Mouse (Mus musculus) E14TG2a.4 (cell line): ENCODE measurements at regions not wholly inside any gene's neighbourhood (a gene's known extent, or its start where the extent isn't known, plus 50 kb on each side); places are given as distances from the start of the nearest gene placed in this dataset.
A peak's percentile ranks its signal among the peaks of the same experiment; 100 is the strongest.

Source experiments
- H3K27me3 ChIP-seq: 2 replicates; pipeline ENCODE4 v1.6.1; 2014; ENCODE audit warnings: low read length, control low read depth; ENCODE audit not compliant: insufficient read depth
- H3K36me3 ChIP-seq: 2 replicates; pipeline ENCODE4 v1.6.1; 2014; ENCODE audit warnings: low read length, control low read depth; ENCODE audit not compliant: insufficient read depth
- H3K4me1 ChIP-seq: replicated peaks from 2 replicates; pipeline ENCODE4 v1.6.1; 2014; ENCODE audit warnings: low read depth, low read length, control low read depth
- H3K4me3 ChIP-seq: replicated peaks from 2 replicates; pipeline ENCODE4 v1.5.1; 2014; ENCODE audit warnings: mild to moderate bottlenecking, low read length
- H3K9me3 ChIP-seq: 2 replicates; pipeline ENCODE4 v1.6.1; 2014; ENCODE audit warnings: low read length, control low read depth
- CTCF ChIP-seq: conservative IDR thresholded peaks from 2 replicates; pipeline ENCODE4 v1.5.1; 2014; ENCODE audit warnings: low read length
- NANOG ChIP-seq: IDR thresholded peaks from 2 replicates; pipeline ENCODE4 v1.6.1; 2014; ENCODE audit warnings: borderline replicate concordance, low read length, mixed read lengths
- POU5F1 ChIP-seq: IDR thresholded peaks from 2 replicates; pipeline ENCODE4 v1.6.1; 2014; ENCODE audit warnings: low read length, borderline replicate concordance

- Histone ChIP-seq H3K9me3 (no peaks in the 10 kb centered on the region), H3K27me3 (no peaks in the 10 kb centered on the region), H3K36me3 (no peaks in the 10 kb centered on the region), H3K4me1 (no peaks in the 10 kb centered on the region), H3K4me3 (no peak overlapping the region)
- TF ChIP-seq NANOG = no peak
- TF ChIP-seq CTCF = no peak
Observed at GRCm38 (mm10) chr16:46587056-46587455, 88.7 kb upstream of the Nectin3 start.

GRCm38 (mm10) chr16:46584502-46584901 lies 86.2 kb upstream of the Nectin3 start:
- no peak for TF ChIP-seq CTCF
- TF ChIP-seq NANOG = no peak
- no peak for TF ChIP-seq POU5F1
- Histone ChIP-seq H3K4me3 (no peak overlapping the region), H3K27me3 (no peaks in the 10 kb centered on the region), H3K4me1 (no peaks in the 10 kb centered on the region), H3K36me3 (no peaks in the 10 kb centered on the region), H3K9me3 (no peaks in the 10 kb centered on the region)

- Histone ChIP-seq H3K36me3 (no peaks in the 10 kb centered on the region), H3K27me3 (no peaks in the 10 kb centered on the region), H3K4me3 (no peak overlapping the region), H3K9me3 (no peaks in the 10 kb centered on the region), H3K4me1 (no peaks in the 10 kb centered on the region)
- TF ChIP-seq POU5F1 = no peak
Observed at GRCm38 (mm10) chr16:46581115-46581514, 82.8 kb upstream of the Nectin3 start.

DNA sequence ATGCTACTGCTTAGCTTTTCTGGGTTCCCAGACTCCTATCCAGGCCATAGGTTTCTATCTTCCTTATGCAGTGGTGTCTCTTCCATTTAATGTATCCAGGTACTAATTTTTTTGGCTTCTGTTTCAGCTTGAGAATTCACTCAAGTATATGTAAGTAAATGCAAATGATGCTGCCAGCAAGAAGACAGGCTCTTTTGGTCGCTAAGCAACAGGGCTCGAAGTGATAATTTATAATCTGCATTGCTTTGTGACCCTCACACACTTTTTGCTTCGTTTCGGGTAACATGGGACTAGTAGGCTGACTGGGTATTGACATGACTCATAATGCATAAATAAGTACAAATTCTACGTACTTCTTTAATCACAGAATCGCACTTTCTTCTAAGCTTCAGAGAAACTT lies 75.9 kb upstream of the Nectin3 start:
- Histone ChIP-seq H3K9me3 (no peaks in the 10 kb centered on the region), H3K4me3 (no peak overlapping the region), H3K27me3 (no peaks in the 10 kb centered on the region), H3K36me3 (no peaks in the 10 kb centered on the region), H3K4me1 (no peaks in the 10 kb centered on the region)
- TF ChIP-seq NANOG = no peak
- TF ChIP-seq POU5F1 = no peak
- TF ChIP-seq CTCF = no peak

- Histone ChIP-seq H3K27me3 (no peaks in the 10 kb centered on the region), H3K4me3 (peak overlapping the region; percentile 11; the same call in 1 of the 2 replicates), H3K4me1 (peaks cover 6% of the 10 kb centered on the region), H3K36me3 (no peaks in the 10 kb centered on the region), H3K9me3 (no peaks in the 10 kb centered on the region)
- TF ChIP-seq NANOG = no peak
- TF ChIP-seq POU5F1 = no peak
- no peak for TF ChIP-seq CTCF
Observed at GRCm38 (mm10) chr16:46567446-46567845, 69.1 kb upstream of the Nectin3 start.

DNA sequence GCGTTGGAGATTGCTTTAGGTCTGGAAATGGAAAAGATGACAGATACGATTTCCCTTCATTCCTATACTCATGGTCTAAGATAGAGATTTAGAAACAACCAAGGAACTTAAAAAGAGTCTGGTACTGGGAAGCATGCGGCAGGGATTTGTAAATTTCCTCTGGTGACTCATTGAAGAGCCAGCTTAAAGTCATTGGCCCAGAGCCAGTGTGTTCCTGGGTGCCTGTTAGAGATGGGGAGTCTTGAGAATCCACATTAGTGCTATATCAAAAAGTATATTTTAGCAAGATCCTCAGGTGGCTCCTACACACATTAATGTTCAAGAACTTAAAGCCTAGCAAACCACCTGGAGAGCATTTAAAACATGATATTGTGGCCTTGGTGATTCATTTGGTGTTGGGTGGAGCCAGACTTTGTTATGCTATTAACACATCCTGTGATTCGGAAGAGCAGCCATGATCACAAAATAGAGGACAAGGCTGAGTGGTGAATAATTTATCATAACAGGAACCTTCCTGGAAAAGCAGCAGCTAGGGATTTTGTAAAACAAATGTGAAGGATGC lies 67.8 kb upstream of the Nectin3 start:
- H3K36me3 ChIP-seq = no peaks in the 10 kb centered on the region
- H3K9me3 ChIP-seq = no peaks in the 10 kb centered on the region
- H3K27me3 ChIP-seq = no peaks in the 10 kb centered on the region
- TF ChIP-seq NANOG (no peak), POU5F1 (no peak), CTCF (no peak)
- H3K4me3 ChIP-seq = no peak overlapping the region
- peaks cover 6% of the 10 kb centered on the region for H3K4me1 ChIP-seq

DNA sequence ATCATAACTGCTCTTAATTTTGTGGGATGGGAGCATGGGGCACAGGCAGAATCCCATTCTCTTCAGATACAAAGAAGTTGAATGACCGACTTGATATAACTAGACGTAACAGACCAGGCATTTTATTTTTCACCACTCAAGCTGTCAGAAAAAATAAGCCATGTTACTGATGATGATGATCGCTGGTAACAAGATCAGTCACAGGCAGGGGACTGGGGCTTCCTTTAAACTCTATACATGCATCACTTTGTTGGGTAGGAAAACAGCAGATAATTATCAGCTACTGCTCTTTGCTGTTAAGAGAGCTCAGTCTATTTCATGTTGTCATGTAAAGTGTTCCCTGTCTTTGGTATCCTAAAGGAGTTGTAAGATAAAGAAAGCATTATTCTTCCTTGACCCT lies 59.0 kb upstream of the Nectin3 start:
- TF ChIP-seq CTCF = no peak
- TF ChIP-seq NANOG = no peak
- no peak for TF ChIP-seq POU5F1
- Histone ChIP-seq H3K4me1 (no peaks in the 10 kb centered on the region), H3K4me3 (no peak overlapping the region), H3K27me3 (no peaks in the 10 kb centered on the region), H3K36me3 (no peaks in the 10 kb centered on the region), H3K9me3 (no peaks in the 10 kb centered on the region)

GRCm38 (mm10) chr16:46548207-46548606 lies 49.9 kb upstream of the Nectin3 start:
- Histone ChIP-seq H3K9me3 (no peaks in the 10 kb centered on the region), H3K27me3 (no peaks in the 10 kb centered on the region)

More at GRCm38 (mm10) chr16:46548207-46548606, 49.9 kb upstream of the Nectin3 start:
- Histone ChIP-seq H3K4me3 (no peak overlapping the region), H3K4me1 (peaks cover 6% of the 10 kb centered on the region; the same call in 1 of the 2 replicates), H3K36me3 (no peaks in the 10 kb centered on the region)
- TF ChIP-seq NANOG (no peak; the same call in 1 of the 2 replicates), POU5F1 (no peak), CTCF (no peak)
